Mouse (Mus musculus): ENCODE data around the gene Fbxl17. TPM values are rescaled to one million over a fixed set of nuclear protein-coding genes. Genes with fewer than 3 reads are reported as not detected.

Gene Fbxl17
- polyA plus RNA-seq, 1 experiment: 9.3 TPM

- Histone ChIP-seq H3K27me3 (ENCODE audit: control insufficient read depth, insufficient read depth, insufficient read length) (no peaks in the 10 kb centered on the region), H3K79me2 (ENCODE audit: control insufficient read depth, insufficient read depth) (no peaks in the 10 kb centered on the region), H3ac (ENCODE audit: control insufficient read depth, insufficient read length) (no peak overlapping the region), H3K36me3 (ENCODE audit: control insufficient read depth, insufficient read depth) (no peaks in the 10 kb centered on the region), H3K4me3 (no peak overlapping the region), H3K4me2 (ENCODE audit: low read depth) (no peak overlapping the region)
- TF ChIP-seq MAX (IDR thresholded peaks at IDR 0.05; ENCODE audit: low read depth) (no peak), SRF (IDR thresholded peaks at IDR 0.05; ENCODE audit: control insufficient read depth, insufficient read length, low read depth) (no peak), REST (IDR thresholded peaks at IDR 0.05; ENCODE audit: insufficient read depth, insufficient read length) (no peak), TCF12 (IDR thresholded peaks at IDR 0.05; ENCODE audit: insufficient read depth, poor library complexity, severe bottlenecking) (no peak), USF1 (IDR thresholded peaks at IDR 0.05; ENCODE audit: low read depth) (no peak), TCF3 (IDR thresholded peaks at IDR 0.05; ENCODE audit: insufficient read length, low read depth) (no peak), CEBPB (IDR thresholded peaks at IDR 0.05; ENCODE audit: insufficient read depth, poor library complexity, severe bottlenecking) (no peak), POLR2AphosphoS2 (IDR thresholded peaks at IDR 0.05; ENCODE audit: insufficient read length, low read depth) (no peak), E2F4 (IDR thresholded peaks at IDR 0.05; ENCODE audit: insufficient read depth) (no peak)
Measured at GRCm38 (mm10) chr17:63402741-63403681, 96.8 kb downstream of the Fbxl17 start.

- no peak overlapping the region for H3ac ChIP-seq (ENCODE audit: control insufficient read depth, insufficient read length)
- TF ChIP-seq POLR2AphosphoS2 (IDR thresholded peaks at IDR 0.05; ENCODE audit: insufficient read length, low read depth) (no peak), CEBPB (IDR thresholded peaks at IDR 0.05; ENCODE audit: insufficient read depth, poor library complexity, severe bottlenecking) (no peak), MAX (IDR thresholded peaks at IDR 0.05; ENCODE audit: low read depth) (no peak), MYOG (IDR thresholded peaks at IDR 0.05; ENCODE audit: control insufficient read depth in 1 of 3, insufficient read depth in 1 of 3, insufficient read length in 2 of 3, low read depth in 2 of 3) (no peak), TCF3 (IDR thresholded peaks at IDR 0.05; ENCODE audit: insufficient read length, low read depth) (no peak), E2F4 (IDR thresholded peaks at IDR 0.05; ENCODE audit: insufficient read depth) (no peak)
- no peak overlapping the region for H3K4me2 ChIP-seq (ENCODE audit: low read depth)
Measured at GRCm38 (mm10) chr17:63402170-63402569, 97.6 kb downstream of the Fbxl17 start.

DNA sequence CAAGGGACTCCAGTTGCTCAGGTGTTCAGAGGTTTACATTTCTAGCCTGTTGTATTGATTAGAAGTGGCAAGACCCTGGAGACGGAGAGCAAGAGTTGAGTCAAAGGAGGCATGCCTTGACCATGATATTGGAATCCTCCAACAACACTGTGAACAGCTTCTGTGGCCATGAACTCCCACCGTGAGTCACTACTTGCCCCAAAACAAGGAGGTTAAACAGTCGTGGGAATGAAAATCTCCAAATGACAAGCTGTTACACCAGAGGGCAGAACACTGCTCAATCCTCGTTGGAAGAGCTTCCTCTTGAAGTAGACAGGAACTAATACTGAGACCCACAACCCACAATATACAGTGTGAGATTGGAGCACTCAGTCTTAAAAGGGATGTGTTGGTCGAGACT is 99.2 kb downstream of the Fbxl17 start:
- Histone ChIP-seq H3K4me3 (no peak overlapping the region), H3K79me2 (ENCODE audit: control insufficient read depth, insufficient read depth) (no peaks in the 10 kb centered on the region), H3K36me3 (ENCODE audit: control insufficient read depth, insufficient read depth) (no peaks in the 10 kb centered on the region), H3K27me3 (ENCODE audit: control insufficient read depth, insufficient read depth, insufficient read length) (no peaks in the 10 kb centered on the region), H3K4me2 (ENCODE audit: low read depth) (no peak overlapping the region), H3ac (ENCODE audit: control insufficient read depth, insufficient read length) (no peak overlapping the region)
- no peak for TF ChIP-seq TCF12 (IDR thresholded peaks at IDR 0.05; ENCODE audit: insufficient read depth, poor library complexity, severe bottlenecking)
- no peak for TF ChIP-seq TCF3 (IDR thresholded peaks at IDR 0.05; ENCODE audit: insufficient read length, low read depth)

More at GRCm38 (mm10) chr17:63402170-63402569, 97.6 kb downstream of the Fbxl17 start:
- H3K79me2 ChIP-seq (ENCODE audit: control insufficient read depth, insufficient read depth): no peaks in the 10 kb centered on the region
- H3K4me3 ChIP-seq: no peak overlapping the region
- no peaks in the 10 kb centered on the region for H3K27me3 ChIP-seq (ENCODE audit: control insufficient read depth, insufficient read depth, insufficient read length)
- no peaks in the 10 kb centered on the region for H3K36me3 ChIP-seq (ENCODE audit: control insufficient read depth, insufficient read depth)

DNA sequence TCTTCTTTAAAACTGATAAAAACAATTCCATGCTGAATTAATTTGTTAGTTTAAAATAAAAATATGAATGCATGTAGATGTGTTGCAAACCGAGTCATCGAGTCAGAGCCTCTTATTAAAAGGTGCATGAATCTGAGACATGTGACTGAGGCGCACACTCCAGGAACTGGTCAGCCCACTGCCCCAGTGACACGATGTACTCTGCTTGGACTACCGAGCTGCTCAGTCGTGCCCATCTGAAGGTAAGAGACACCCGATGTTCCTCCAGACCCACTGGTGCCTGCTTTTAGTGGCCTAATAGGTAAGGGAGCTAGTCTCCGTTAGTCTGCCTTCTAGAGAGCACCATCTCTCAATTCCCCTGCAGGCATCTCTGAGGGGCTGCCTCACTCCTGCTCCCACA is 100.0 kb downstream of the Fbxl17 start:
- H3K4me3 ChIP-seq: no peak overlapping the region
- H3ac ChIP-seq (ENCODE audit: control insufficient read depth, insufficient read length): no peak overlapping the region
- no peaks in the 10 kb centered on the region for H3K27me3 ChIP-seq (ENCODE audit: control insufficient read depth, insufficient read depth, insufficient read length)
- H3K79me2 ChIP-seq (ENCODE audit: control insufficient read depth, insufficient read depth): no peaks in the 10 kb centered on the region
- TF ChIP-seq TCF12 (IDR thresholded peaks at IDR 0.05; ENCODE audit: insufficient read depth, poor library complexity, severe bottlenecking): no peak
- no peak for TF ChIP-seq TCF3 (IDR thresholded peaks at IDR 0.05; ENCODE audit: insufficient read length, low read depth)
- no peak for TF ChIP-seq MYOG (IDR thresholded peaks at IDR 0.05; ENCODE audit: control insufficient read depth in 1 of 3, insufficient read depth in 1 of 3, insufficient read length in 2 of 3, low read depth in 2 of 3)
- TF ChIP-seq POLR2AphosphoS2 (IDR thresholded peaks at IDR 0.05; ENCODE audit: insufficient read length, low read depth): no peak
- TF ChIP-seq MYOD1 (IDR thresholded peaks at IDR 0.05; ENCODE audit: control insufficient read depth in 1 of 3, insufficient read length in 2 of 3, low read depth in 2 of 3): no peak
- no peak for TF ChIP-seq POLR2A (IDR thresholded peaks at IDR 0.05; ENCODE audit: insufficient read length, low read depth)
- TF ChIP-seq USF1 (IDR thresholded peaks at IDR 0.05; ENCODE audit: low read depth): no peak
- TF ChIP-seq E2F4 (IDR thresholded peaks at IDR 0.05; ENCODE audit: insufficient read depth): no peak
- no peak for TF ChIP-seq MAX (IDR thresholded peaks at IDR 0.05; ENCODE audit: low read depth)
- no peak for TF ChIP-seq CEBPB (IDR thresholded peaks at IDR 0.05; ENCODE audit: insufficient read depth, poor library complexity, severe bottlenecking)
- TF ChIP-seq REST (IDR thresholded peaks at IDR 0.05; ENCODE audit: insufficient read depth, insufficient read length): no peak
- no peak for TF ChIP-seq SRF (IDR thresholded peaks at IDR 0.05; ENCODE audit: control insufficient read depth, insufficient read length, low read depth)
- no peak overlapping the region for H3K4me2 ChIP-seq (ENCODE audit: low read depth)
- no peaks in the 10 kb centered on the region for H3K36me3 ChIP-seq (ENCODE audit: control insufficient read depth, insufficient read depth)

DNA sequence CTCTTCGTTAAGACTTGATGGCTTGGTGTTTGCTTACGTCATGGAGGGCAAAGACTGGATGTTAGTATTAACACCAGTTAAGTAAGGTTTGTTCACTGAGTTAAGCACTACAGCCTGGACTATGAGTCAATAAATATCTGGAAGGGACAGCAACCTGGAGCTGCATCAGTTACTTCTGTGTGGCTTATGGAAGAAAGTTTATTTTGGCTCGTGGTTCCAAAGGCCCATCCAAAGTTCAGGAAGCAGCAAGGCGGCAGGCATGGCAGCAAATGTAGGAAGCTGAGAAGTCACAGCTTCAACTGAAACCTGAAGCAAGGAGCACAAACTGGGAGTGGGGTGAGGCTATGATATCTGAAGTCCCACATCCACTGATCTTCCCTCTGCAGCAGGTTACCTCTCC is 108.3 kb downstream of the Fbxl17 start:
- no peak overlapping the region for H3ac ChIP-seq (ENCODE audit: control insufficient read depth, insufficient read length)
- H3K4me2 ChIP-seq (ENCODE audit: low read depth): no peak overlapping the region
- H3K4me3 ChIP-seq: no peak overlapping the region
- H3K27me3 ChIP-seq (ENCODE audit: control insufficient read depth, insufficient read depth, insufficient read length): no peaks in the 10 kb centered on the region
- no peaks in the 10 kb centered on the region for H3K36me3 ChIP-seq (ENCODE audit: control insufficient read depth, insufficient read depth)
- H3K79me2 ChIP-seq (ENCODE audit: control insufficient read depth, insufficient read depth): no peaks in the 10 kb centered on the region
- TF ChIP-seq E2F4 (IDR thresholded peaks at IDR 0.05; ENCODE audit: insufficient read depth): no peak
- no peak for TF ChIP-seq REST (IDR thresholded peaks at IDR 0.05; ENCODE audit: insufficient read depth, insufficient read length)
- TF ChIP-seq TCF12 (IDR thresholded peaks at IDR 0.05; ENCODE audit: insufficient read depth, poor library complexity, severe bottlenecking): no peak
- no peak for TF ChIP-seq POLR2AphosphoS2 (IDR thresholded peaks at IDR 0.05; ENCODE audit: insufficient read length, low read depth)
- TF ChIP-seq CEBPB (IDR thresholded peaks at IDR 0.05; ENCODE audit: insufficient read depth, poor library complexity, severe bottlenecking): no peak
- TF ChIP-seq SRF (IDR thresholded peaks at IDR 0.05; ENCODE audit: control insufficient read depth, insufficient read length, low read depth): no peak
- TF ChIP-seq POLR2A (IDR thresholded peaks at IDR 0.05; ENCODE audit: insufficient read length, low read depth): no peak
- TF ChIP-seq TCF3 (IDR thresholded peaks at IDR 0.05; ENCODE audit: insufficient read length, low read depth): no peak
- no peak for TF ChIP-seq MYOG (IDR thresholded peaks at IDR 0.05; ENCODE audit: control insufficient read depth in 1 of 3, insufficient read depth in 1 of 3, insufficient read length in 2 of 3, low read depth in 2 of 3)
- no peak for TF ChIP-seq USF1 (IDR thresholded peaks at IDR 0.05; ENCODE audit: low read depth)
- no peak for TF ChIP-seq MAX (IDR thresholded peaks at IDR 0.05; ENCODE audit: low read depth)
- no peak for TF ChIP-seq MYOD1 (IDR thresholded peaks at IDR 0.05; ENCODE audit: control insufficient read depth in 1 of 3, insufficient read length in 2 of 3, low read depth in 2 of 3)

All from myocyte (in vitro differentiated cells).